Mouse (Mus musculus) adrenal gland, adult 2 months (tissue): ENCODE measurements around the gene Usp38. TPM values are rescaled to one million over a fixed set of nuclear protein-coding genes. Genes with fewer than 3 reads are reported as not detected.

Experiments used
- DNase-seq: peaks from one replicate; pipeline ENCODE4 v3.0.0; 2021
- polyA plus RNA-seq: library from polyadenylated mRNA; depleted of rRNA; stranded (reverse); fragments of >200 nt; gene quantifications from 2 replicates; pipeline ENCODE4 v1.2.3, GENCODE M21; 2012; rRNA removed
- total RNA-seq, 2 experiments: library from RNA; stranded (reverse); gene quantifications; 2 replicates each; pipeline ENCODE4 v1.2.3; 2021

Usp38 gene
- total and polyA plus RNA-seq, 3 experiments: 11.2 to 25.6 (median 20.1) TPM

- no peak for DNase-seq
Observed at GRCm38 (mm10) chr8:80961937-80962591, 52.7 kb downstream of the Usp38 start.

- no peak for DNase-seq
Observed at GRCm38 (mm10) chr8:80961070-80961609, 53.6 kb downstream of the Usp38 start.

- DNase-seq: no peak
Observed at GRCm38 (mm10) chr8:80959588-80960268, 55.0 kb downstream of the Usp38 start.

- no peak for DNase-seq
Observed at GRCm38 (mm10) chr8:80957776-80958175, 57.0 kb downstream of the Usp38 start.

- no peak for DNase-seq
Observed at GRCm38 (mm10) chr8:80952973-80953372, 61.8 kb downstream of the Usp38 start.

GRCm38 (mm10) chr8:80952235-80952915 lies 62.4 kb downstream of the Usp38 start:
- peak; percentile 4 for DNase-seq

GRCm38 (mm10) chr8:80948405-80949183 lies 66.1 kb downstream of the Usp38 start:
- no peak for DNase-seq

GRCm38 (mm10) chr8:80943742-80944141 lies 71.0 kb downstream of the Usp38 start:
- no peak for DNase-seq

GRCm38 (mm10) chr8:80941621-80942020 lies 73.1 kb downstream of the Usp38 start:
- no peak for DNase-seq

GRCm38 (mm10) chr8:80937814-80938650 lies 76.7 kb downstream of the Usp38 start:
- peak; percentile 14 for DNase-seq

Other genes starting within 250 kb of the Usp38 start
- 10 to 100 TPM; 15.1 to 16.2 TPM for gene Gab1, start 134.4 kb downstream of the Usp38 start, total RNA-seq
- 11.9 and 13.1 TPM in 2 replicates for gene Gab1, start 134.4 kb downstream of the Usp38 start, polyA plus RNA-seq